Mouse (Mus musculus) MEL (cell line): ENCODE data around the gene Pum1. TPM values are rescaled to one million over a fixed set of nuclear protein-coding genes. Genes with fewer than 3 reads are reported as not detected.
"Not testable (repeated sequence)": the region's sequence is repeated elsewhere in the genome, so short reads cannot be mapped to it uniquely, and the experiment has no call there.

Source experiments
- DNase-seq: peaks from one replicate; pipeline ENCODE4 v3.0.0; 2011; ENCODE audit warnings: low read depth, low spot score
- H3K27ac ChIP-seq: 2 replicates; pipeline ENCODE4 v1.5.1; 2012; ENCODE audit warnings: low read depth, mild to moderate bottlenecking, control low read depth, low read length, moderate library complexity; ENCODE audit not compliant: control insufficient read depth
- H3K27me3 ChIP-seq, 2 experiments: fragments of 150-350 bp in 1 of 2; sonication (generic) in 1 of 2; 2 replicates each; pipeline ENCODE4 v1.6.1; 2012; ENCODE audit warnings: low read length in 2 of 2, mild to moderate bottlenecking in 2 of 2, improper control_type of control experiment in 1 of 2, moderate library complexity in 1 of 2; ENCODE audit not compliant: insufficient read depth in 2 of 2, control insufficient read depth in 1 of 2
- H3K36me3 ChIP-seq, 2 experiments: 2 replicates each; pipeline ENCODE4 v1.6.1; 2012 to 2014; ENCODE audit warnings: low read length in 2 of 2, improper control_type of control experiment in 1 of 2, inconsistent platforms in 1 of 2, mild to moderate bottlenecking in 1 of 2; ENCODE audit not compliant: insufficient read depth in 2 of 2, control insufficient read depth in 1 of 2
- H3K4me1 ChIP-seq, 2 experiments: fragments of 150-350 bp in 1 of 2; sonication (generic) in 1 of 2; 2 replicates each; pipeline ENCODE4 v1.6.1; 2012; ENCODE audit warnings: low read length in 2 of 2, improper control_type of control experiment in 1 of 2, mild to moderate bottlenecking in 1 of 2; ENCODE audit not compliant: insufficient read depth in 2 of 2, control insufficient read depth in 1 of 2
- H3K4me3 ChIP-seq, 2 experiments: fragments of 150-350 bp in 1 of 2; sonication (generic) in 1 of 2; 2 replicates each; pipeline ENCODE4 v1.5.1; 2012; ENCODE audit warnings: low read depth in 2 of 2, low read length in 2 of 2, mild to moderate bottlenecking in 2 of 2, moderate library complexity in 2 of 2, control low read depth in 1 of 2, improper control_type of control experiment in 1 of 2; ENCODE audit not compliant: control insufficient read depth in 1 of 2, insufficient read depth in 1 of 2
- H3K79me2 ChIP-seq: 2 replicates; pipeline ENCODE4 v1.6.1; 2012; ENCODE audit warnings: mild to moderate bottlenecking, low read length, moderate library complexity; ENCODE audit not compliant: control insufficient read depth, poor library complexity, insufficient read depth
- H3K9ac ChIP-seq: 2 replicates; pipeline ENCODE4 v1.6.1; 2012; ENCODE audit warnings: low read depth, mild to moderate bottlenecking, control low read depth, low read length, moderate library complexity; ENCODE audit not compliant: control insufficient read depth, poor library complexity, severe bottlenecking
- H3K9me3 ChIP-seq: fragments of 150-350 bp; sonication (generic); replicated peaks from 2 replicates; pipeline ENCODE4 v1.6.1; 2012; ENCODE audit warnings: mild to moderate bottlenecking, low read length, improper control_type of control experiment, moderate library complexity; ENCODE audit not compliant: insufficient read depth
- BHLHE40 ChIP-seq: IDR thresholded peaks from 2 replicates; pipeline ENCODE4 v1.6.1; 2012; ENCODE audit warnings: low read depth, mild to moderate bottlenecking, inconsistent platforms, low read length, improper control_type of control experiment, borderline replicate concordance
- CTCF ChIP-seq, 3 experiments: IDR thresholded peaks in 2 of 3; conservative IDR thresholded peaks in 1 of 3; 2 replicates each; pipeline ENCODE4 v1.5.1; 2011 to 2012; ENCODE audit warnings: low read length in 3 of 3, low read depth in 2 of 3, mild to moderate bottlenecking in 2 of 3, improper control_type of control experiment in 1 of 3, inconsistent platforms in 1 of 3, mixed read lengths in 1 of 3, moderate library complexity in 1 of 3; ENCODE audit not compliant: control insufficient read depth in 1 of 3, insufficient read depth in 1 of 3, poor library complexity in 1 of 3, severe bottlenecking in 1 of 3
- EP300 ChIP-seq, 2 experiments: IDR thresholded peaks; 2 replicates each; pipeline ENCODE4 v1.6.1; 2011; ENCODE audit warnings: improper control_type of control experiment in 2 of 2, low read length in 2 of 2, low read depth in 1 of 2, mild to moderate bottlenecking in 1 of 2
- KAT2A ChIP-seq: conservative IDR thresholded peaks from 2 replicates; pipeline ENCODE4 v1.6.1; 2012; ENCODE audit warnings: low read depth, low read length, improper control_type of control experiment, inconsistent platforms
- MAX ChIP-seq: IDR thresholded peaks from 2 replicates; pipeline ENCODE4 v1.6.1; 2011; ENCODE audit warnings: low read length, improper control_type of control experiment
- MEF2A ChIP-seq: IDR thresholded peaks from 2 replicates; pipeline ENCODE4 v1.6.1; 2014; ENCODE audit warnings: low read depth, mild to moderate bottlenecking, inconsistent platforms, low read length, improper control_type of control experiment; ENCODE audit not compliant: poor library complexity, insufficient replicate concordance, severe bottlenecking; ENCODE audit errors: extremely low read depth
- NRF1 ChIP-seq: IDR thresholded peaks from 2 replicates; pipeline ENCODE4 v1.6.1; 2014; ENCODE audit warnings: low read depth, mild to moderate bottlenecking, inconsistent platforms, low read length, improper control_type of control experiment, moderate library complexity; ENCODE audit not compliant: poor library complexity, insufficient read depth, severe bottlenecking
- POLR2AphosphoS2 ChIP-seq: IDR thresholded peaks from 2 replicates; pipeline ENCODE4 v1.6.1; 2011; ENCODE audit warnings: low read length, improper control_type of control experiment
- POLR2AphosphoS5 ChIP-seq: IDR thresholded peaks from 2 replicates; pipeline ENCODE4 v1.6.1; 2012; ENCODE audit warnings: low read depth, borderline replicate concordance, mild to moderate bottlenecking, inconsistent platforms, low read length, moderate library complexity, mixed read lengths
- SIN3A ChIP-seq: IDR thresholded peaks from 2 replicates; pipeline ENCODE4 v1.6.1; 2012; ENCODE audit warnings: low read length, improper control_type of control experiment, inconsistent platforms
- TAL1 ChIP-seq: IDR thresholded peaks from 2 replicates; pipeline ENCODE4 v1.6.1; 2012; ENCODE audit warnings: mild to moderate bottlenecking, inconsistent platforms, low read length, moderate library complexity, mixed read lengths
- TBP ChIP-seq: IDR thresholded peaks from 2 replicates; pipeline ENCODE4 v1.8.0; 2011; ENCODE audit warnings: low read depth, low read length, improper control_type of control experiment
- UBTF ChIP-seq: IDR thresholded peaks from 2 replicates; pipeline ENCODE4 v1.6.1; 2012; ENCODE audit warnings: low read depth, mild to moderate bottlenecking, inconsistent platforms, low read length, improper control_type of control experiment, moderate library complexity, borderline replicate concordance; ENCODE audit not compliant: insufficient read depth
- ZMIZ1 ChIP-seq: IDR thresholded peaks from 2 replicates; pipeline ENCODE4 v1.6.1; 2012; ENCODE audit warnings: low read depth, mild to moderate bottlenecking, inconsistent platforms, low read length, improper control_type of control experiment, moderate library complexity
- ZNF384 ChIP-seq: IDR thresholded peaks from 2 replicates; pipeline ENCODE4 v1.6.1; 2012; ENCODE audit warnings: low read depth, mild to moderate bottlenecking, inconsistent platforms, low read length, improper control_type of control experiment
- polyA plus RNA-seq, 2 experiments: library from polyadenylated mRNA; stranded (reverse) in 1 of 2; unstranded in 1 of 2; fragments of >175 nt in 1 of 2; fragments of >200 nt in 1 of 2; gene quantifications; 2 replicates each; pipeline versions ENCODE4 v1.2.1 to v1.2.4; 2012; ENCODE audit warnings: low replicate concordance in 2 of 2, low read depth in 1 of 2; ENCODE audit not compliant: insufficient read length in 2 of 2, insufficient read depth in 1 of 2, missing spikeins in 1 of 2
- total RNA-seq: library from RNA; depleted of rRNA; stranded (reverse); fragments of 300-350 nt; gene quantifications from 2 replicates; pipeline ENCODE4 v1.2.3, GENCODE M21; 2012

The Pum1 gene
- total and polyA plus RNA-seq, 3 experiments = 31.9 to 46.2 (median 36.1) TPM

- Histone ChIP-seq H3K27me3 (no peaks in the 10 kb centered on the region), H3K36me3 (peaks cover 32 to 62% of the 10 kb centered on the region in 2 experiments), H3K9ac (no peak overlapping the region), H3K27ac (no peak overlapping the region), H3K79me2 (peaks cover 88% of the 10 kb centered on the region), H3K4me1 (0 out of 4 replicates have a peak, but pooled peaks cover 0 to 5% of the 10 kb centered on the region in 2 experiments), H3K4me3 (no peak overlapping the region), H3K9me3 (no peaks in the 10 kb centered on the region)
- no peak for DNase-seq
- TF ChIP-seq EP300 (IDR thresholded peaks at IDR 0.05; ENCODE audit: low read depth in 1 of 2, low read length in 2 of 2) = no peak
- TF ChIP-seq NRF1 = no peak
- no peak for TF ChIP-seq POLR2AphosphoS5
- no peak for TF ChIP-seq UBTF
- TF ChIP-seq SIN3A = no peak
- TF ChIP-seq BHLHE40 = no peak
- TF ChIP-seq KAT2A = no peak
- TF ChIP-seq TBP = no peak
- TF ChIP-seq MAX = no peak
- TF ChIP-seq CTCF (IDR thresholded peaks at IDR 0.05 in 2 of 3, conservative IDR thresholded peaks at IDR 0.05 in 1 of 3; ENCODE audit: control insufficient read depth in 1 of 3, insufficient read depth in 1 of 3, low read depth in 2 of 3, low read length in 3 of 3, poor library complexity in 1 of 3, severe bottlenecking in 1 of 3) = no peak
These were observed 15.0 kb downstream of the Pum1 start for GRCm38 (mm10) chr4:130678149-130678548.

- TF ChIP-seq ZNF384 (0 out of 2 replicates have a peak, but pooled peaks have one; percentile 15), MEF2A (no peak), POLR2AphosphoS2 (no peak), SIN3A (no peak), MAX (no peak), ZMIZ1 (no peak)
- TF ChIP-seq, all 39 proteins: peak for 1
- Histone ChIP-seq H3K9ac (no peak overlapping the region), H3K4me1 (peaks cover 3 to 8% of the 10 kb centered on the region in 2 experiments; a peak in 3 of 4 replicates)
These were observed 17.6 kb downstream of the Pum1 start for GRCm38 (mm10) chr4:130680676-130681075.

GRCm38 (mm10) chr4:130683051-130683450, 19.9 kb downstream of the Pum1 start:
- H3K4me1 ChIP-seq, DNase-seq, H3K4me3 ChIP-seq, H3K9me3 ChIP-seq, H3K27me3 ChIP-seq, H3K27ac ChIP-seq, H3K9ac ChIP-seq: not testable (repeated sequence)
- H3K36me3 ChIP-seq = peaks cover 34 to 58% of the 10 kb centered on the region in 2 experiments
- peaks cover 72% of the 10 kb centered on the region for H3K79me2 ChIP-seq
- TF ChIP-seq TBP (peak; percentile 10; the same call in 1 of the 2 replicates), TAL1 (peak; percentile 15; the same call in 1 of the 2 replicates), ZNF384 (peak; percentile 65)

More at GRCm38 (mm10) chr4:130680676-130681075, 17.6 kb downstream of the Pum1 start:
- no peak for DNase-seq
- no peak overlapping the region for H3K4me3 ChIP-seq
- peaks cover 83% of the 10 kb centered on the region for H3K79me2 ChIP-seq
- H3K36me3 ChIP-seq = peaks cover 40 to 58% of the 10 kb centered on the region in 2 experiments
- no peaks in the 10 kb centered on the region for H3K27me3 ChIP-seq
- no peaks in the 10 kb centered on the region for H3K9me3 ChIP-seq
- H3K27ac ChIP-seq = no peak overlapping the region
